Mouse (Mus musculus): ENCODE measurements around the gene Mtif2.

GRCm38 (mm10) chr11:29571536-29571935 is 45.3 kb downstream of the Mtif2 start:
- TF ChIP-seq TAL1 (IDR thresholded peaks at IDR 0.05; ENCODE audit: low read length) (no peak), GATA1 (IDR thresholded peaks at IDR 0.05; ENCODE audit: low read length) (no peak)

All from erythroblast, embryonic 14.5 days (primary cell).